Mouse (Mus musculus): ENCODE measurements around the gene Gm11034.
A peak's percentile ranks its signal among the peaks of the same experiment; 100 is the strongest.

The Gm11034 gene

GRCm38 (mm10) chr8:72210710-72211109, 2.7 kb downstream of the Gm11034 start:
- no peak for DNase-seq

- no peak for DNase-seq
Observed at GRCm38 (mm10) chr8:72210222-72210621, 3.2 kb downstream of the Gm11034 start.

- DNase-seq = no peak
Observed at GRCm38 (mm10) chr8:72208582-72208981, 4.9 kb downstream of the Gm11034 start.

- DNase-seq = no peak
Observed at GRCm38 (mm10) chr8:72197997-72198396, 15.4 kb downstream of the Gm11034 start.

- DNase-seq = no peak
Observed at GRCm38 (mm10) chr8:72192065-72192464, 21.4 kb downstream of the Gm11034 start.

- no peak for DNase-seq
Observed at GRCm38 (mm10) chr8:72190215-72190539, 23.3 kb downstream of the Gm11034 start.

- no peak for DNase-seq
Observed at GRCm38 (mm10) chr8:72189417-72190214, 23.8 kb downstream of the Gm11034 start, which contains the start of gene Hsh2d. Hsh2d (plus strand) TSS chr8:72189638.

GRCm38 (mm10) chr8:72187793-72188331, 25.6 kb downstream of the Gm11034 start:
- DNase-seq = no peak

- DNase-seq = no peak
Observed at GRCm38 (mm10) chr8:72183554-72184202, 29.8 kb downstream of the Gm11034 start.

- peak; percentile 78 for DNase-seq
Observed at GRCm38 (mm10) chr8:72177346-72177925, 36.0 kb downstream of the Gm11034 start.

- no peak for DNase-seq
Observed at GRCm38 (mm10) chr8:72169681-72170249, 43.7 kb downstream of the Gm11034 start.

- no peak for DNase-seq
Observed at GRCm38 (mm10) chr8:72169098-72169668, 44.3 kb downstream of the Gm11034 start.

Measured in embryo, embryonic 11 days (tissue).